Mouse (Mus musculus) ovary, postnatal 36 days (tissue): ENCODE measurements around the gene Irgc1.

Source experiments
- DNase-seq: peaks from one replicate; pipeline ENCODE4 v3.0.0; 2022; ENCODE audit warnings: low spot score, mixed read lengths

Irgc1 gene

GRCm38 (mm10) chr7:24400082-24400452 is 52.0 kb downstream of the Irgc1 start:
- DNase-seq = no peak

- peak; percentile 96 for DNase-seq
These were observed 52.6 kb downstream of the Irgc1 start, which contains the start of gene Smg9 for GRCm38 (mm10) chr7:24399256-24400081. TSS of gene Smg9 (plus strand) at chr7:24399619.

GRCm38 (mm10) chr7:24398364-24398913 is 53.7 kb downstream of the Irgc1 start:
- DNase-seq = no peak

- DNase-seq = no peak
These were observed 55.3 kb downstream of the Irgc1 start for GRCm38 (mm10) chr7:24396832-24397231.

GRCm38 (mm10) chr7:24394475-24395161 is 57.5 kb downstream of the Irgc1 start:
- DNase-seq = no peak

GRCm38 (mm10) chr7:24394054-24394453 is 58.0 kb downstream of the Irgc1 start:
- DNase-seq = no peak

GRCm38 (mm10) chr7:24391687-24392086 is 60.4 kb downstream of the Irgc1 start:
- DNase-seq = no peak

GRCm38 (mm10) chr7:24391077-24391476 is 61.0 kb downstream of the Irgc1 start:
- no peak for DNase-seq

GRCm38 (mm10) chr7:24390512-24390911 is 61.6 kb downstream of the Irgc1 start:
- DNase-seq = no peak

- no peak for DNase-seq
These were observed 62.4 kb downstream of the Irgc1 start for GRCm38 (mm10) chr7:24389516-24390187.

GRCm38 (mm10) chr7:24387059-24387556 is 65.0 kb downstream of the Irgc1 start:
- peak; percentile 43 for DNase-seq

- peak; percentile 65 for DNase-seq
These were observed 67.3 kb downstream of the Irgc1 start for GRCm38 (mm10) chr7:24384827-24385226.

- no peak for DNase-seq
These were observed 68.0 kb downstream of the Irgc1 start for GRCm38 (mm10) chr7:24384070-24384469.

GRCm38 (mm10) chr7:24382730-24383372 is 69.2 kb downstream of the Irgc1 start:
- DNase-seq = no peak
